Mouse (Mus musculus): ENCODE data around the gene Gm11032. TPM values are rescaled to one million over a fixed set of nuclear protein-coding genes. Genes with fewer than 3 reads are reported as not detected.

The Gm11032 gene
- polyA plus RNA-seq, 1 experiment from 2014 or later, result not detected

DNA sequence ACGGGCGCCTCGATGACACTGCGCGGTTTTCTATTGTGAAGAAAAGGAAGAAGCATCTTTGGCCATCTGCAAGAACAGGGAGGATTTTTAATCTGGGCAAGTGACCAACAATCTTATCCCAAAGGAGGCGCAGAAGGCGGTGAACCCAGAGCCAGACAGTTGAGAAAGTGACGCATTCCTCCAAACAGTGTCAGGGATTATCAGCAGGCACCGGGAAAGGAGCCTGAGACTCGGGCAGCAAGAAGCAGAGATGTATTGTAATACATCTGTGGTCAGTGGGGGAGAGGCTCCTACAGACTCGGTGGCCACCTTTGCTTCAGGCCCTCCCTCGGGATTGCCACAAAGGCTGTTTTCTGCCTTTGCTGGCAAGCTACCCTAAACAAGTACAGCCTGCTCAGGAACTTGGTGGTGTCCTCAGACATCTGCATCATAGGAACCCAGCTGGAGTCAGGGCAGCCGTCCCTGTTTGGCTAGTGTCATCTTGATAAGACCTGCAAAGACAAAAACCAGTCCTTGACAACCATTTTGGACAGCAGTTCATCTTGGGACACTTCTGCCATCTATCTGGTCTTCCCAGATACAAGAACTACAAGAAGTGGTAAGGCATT, 738 bp downstream of the Gm11032 start:
- ATAC-seq, result no peak
- Histone ChIP-seq H3K27me3 (ENCODE audit: control insufficient read depth, insufficient read depth, low read depth, low read length) (no peaks in the 10 kb centered on the region), H3K9ac (ENCODE audit: low read depth, low read length) (no peak overlapping the region), H3K36me3 (ENCODE audit: control insufficient read depth, insufficient read depth, low read length) (no peaks in the 10 kb centered on the region), H3K4me1 (ENCODE audit: control insufficient read depth, insufficient read depth, low read length) (no peaks in the 10 kb centered on the region), H3K27ac (ENCODE audit: low read length) (no peak overlapping the region), H3K9me3 (replicated peaks; ENCODE audit: control insufficient read depth, low read length, poor library complexity, severe bottlenecking) (no peaks in the 10 kb centered on the region), H3K4me3 (ENCODE audit: low read depth, low read length) (no peak overlapping the region), H3K4me2 (ENCODE audit: low read length) (no peak overlapping the region)
- 56% methylated on average over 13 of the region's 13 CpGs for WGBS

- no peaks in the 10 kb centered on the region for H3K36me3 ChIP-seq (ENCODE audit: control insufficient read depth, insufficient read depth, low read length)
- H3K4me2 ChIP-seq (ENCODE audit: low read length), result no peak overlapping the region
- 84% methylated on average over 4 of the region's 4 CpGs for WGBS
- no peak overlapping the region for H3K9ac ChIP-seq (ENCODE audit: low read depth, low read length)
- no peaks in the 10 kb centered on the region for H3K9me3 ChIP-seq (replicated peaks; ENCODE audit: control insufficient read depth, low read length, poor library complexity, severe bottlenecking)
- H3K27me3 ChIP-seq (ENCODE audit: control insufficient read depth, insufficient read depth, low read depth, low read length), result no peaks in the 10 kb centered on the region
- H3K27ac ChIP-seq (ENCODE audit: low read length), result no peak overlapping the region
- no peaks in the 10 kb centered on the region for H3K4me1 ChIP-seq (ENCODE audit: control insufficient read depth, insufficient read depth, low read length)
- ATAC-seq, result no peak
- H3K4me3 ChIP-seq (ENCODE audit: low read depth, low read length), result no peak overlapping the region
These were observed 2.0 kb downstream of the Gm11032 start for GRCm38 (mm10) chr11:4621866-4622265.

- H3K9ac ChIP-seq (ENCODE audit: low read depth, low read length), result no peak overlapping the region
- no peak for ATAC-seq
- no peak overlapping the region for H3K4me2 ChIP-seq (ENCODE audit: low read length)
- H3K9me3 ChIP-seq (replicated peaks; ENCODE audit: control insufficient read depth, low read length, poor library complexity, severe bottlenecking), result no peaks in the 10 kb centered on the region
- H3K4me1 ChIP-seq (ENCODE audit: control insufficient read depth, insufficient read depth, low read length), result no peaks in the 10 kb centered on the region
- WGBS, result 73% methylated on average over 7 of the region's 7 CpGs
- H3K36me3 ChIP-seq (ENCODE audit: control insufficient read depth, insufficient read depth, low read length), result no peaks in the 10 kb centered on the region
- no peaks in the 10 kb centered on the region for H3K27me3 ChIP-seq (ENCODE audit: control insufficient read depth, insufficient read depth, low read depth, low read length)
- no peak overlapping the region for H3K4me3 ChIP-seq (ENCODE audit: low read depth, low read length)
- H3K27ac ChIP-seq (ENCODE audit: low read length), result no peak overlapping the region
These were observed 2.6 kb downstream of the Gm11032 start for GRCm38 (mm10) chr11:4622442-4622986.

DNA sequence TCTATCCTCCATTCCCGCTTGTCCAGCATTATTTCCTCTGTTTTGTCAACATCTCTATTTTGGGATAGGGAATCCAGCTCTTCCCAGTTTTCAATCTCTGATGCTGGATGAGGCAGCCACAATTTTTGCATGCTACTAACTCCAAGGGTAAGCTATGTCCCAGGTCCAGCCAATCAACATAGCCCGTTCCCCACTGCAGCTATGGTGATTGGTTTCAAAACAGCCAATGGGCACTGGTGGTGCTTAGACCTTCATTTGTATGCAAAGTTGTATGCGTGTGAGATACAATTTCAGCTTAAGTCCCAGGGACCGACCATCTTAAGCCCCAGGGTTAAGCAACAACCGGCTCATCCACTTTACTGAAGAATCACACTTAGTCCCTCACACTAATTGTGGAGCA, 3.1 kb downstream of the Gm11032 start:
- H3K27ac ChIP-seq (ENCODE audit: low read length), result no peak overlapping the region
- no peak overlapping the region for H3K9ac ChIP-seq (ENCODE audit: low read depth, low read length)
- no peaks in the 10 kb centered on the region for H3K27me3 ChIP-seq (ENCODE audit: control insufficient read depth, insufficient read depth, low read depth, low read length)
- no peaks in the 10 kb centered on the region for H3K36me3 ChIP-seq (ENCODE audit: control insufficient read depth, insufficient read depth, low read length)
- no peak for ATAC-seq
- no peak overlapping the region for H3K4me3 ChIP-seq (ENCODE audit: low read depth, low read length)
- H3K4me1 ChIP-seq (ENCODE audit: control insufficient read depth, insufficient read depth, low read length), result no peaks in the 10 kb centered on the region
- no peaks in the 10 kb centered on the region for H3K9me3 ChIP-seq (replicated peaks; ENCODE audit: control insufficient read depth, low read length, poor library complexity, severe bottlenecking)
- no peak overlapping the region for H3K4me2 ChIP-seq (ENCODE audit: low read length)
- 44% methylated on average over 5 of the region's 5 CpGs for WGBS

GRCm38 (mm10) chr11:4625931-4626330, 6.1 kb downstream of the Gm11032 start:
- Histone ChIP-seq H3K27ac (ENCODE audit: low read length) (no peak overlapping the region), H3K4me3 (ENCODE audit: low read depth, low read length) (no peak overlapping the region), H3K9me3 (replicated peaks; ENCODE audit: control insufficient read depth, low read length, poor library complexity, severe bottlenecking) (no peaks in the 10 kb centered on the region), H3K4me2 (ENCODE audit: low read length) (no peak overlapping the region), H3K27me3 (ENCODE audit: control insufficient read depth, insufficient read depth, low read depth, low read length) (no peaks in the 10 kb centered on the region), H3K4me1 (ENCODE audit: control insufficient read depth, insufficient read depth, low read length) (no peaks in the 10 kb centered on the region), H3K9ac (ENCODE audit: low read depth, low read length) (no peak overlapping the region), H3K36me3 (ENCODE audit: control insufficient read depth, insufficient read depth, low read length) (no peaks in the 10 kb centered on the region)
- 62% methylated on average over 7 of the region's 7 CpGs for WGBS
- no peak for ATAC-seq

GRCm38 (mm10) chr11:4627636-4628035, 7.8 kb downstream of the Gm11032 start:
- Histone ChIP-seq H3K4me1 (ENCODE audit: control insufficient read depth, insufficient read depth, low read length) (no peaks in the 10 kb centered on the region), H3K9ac (ENCODE audit: low read depth, low read length) (no peak overlapping the region), H3K4me2 (ENCODE audit: low read length) (no peak overlapping the region), H3K27me3 (ENCODE audit: control insufficient read depth, insufficient read depth, low read depth, low read length) (no peaks in the 10 kb centered on the region), H3K36me3 (ENCODE audit: control insufficient read depth, insufficient read depth, low read length) (no peaks in the 10 kb centered on the region), H3K4me3 (ENCODE audit: low read depth, low read length) (no peak overlapping the region), H3K9me3 (replicated peaks; ENCODE audit: control insufficient read depth, low read length, poor library complexity, severe bottlenecking) (no peaks in the 10 kb centered on the region), H3K27ac (ENCODE audit: low read length) (no peak overlapping the region)
- no peak for ATAC-seq
- 67% methylated on average over 7 of the region's 7 CpGs for WGBS

DNA sequence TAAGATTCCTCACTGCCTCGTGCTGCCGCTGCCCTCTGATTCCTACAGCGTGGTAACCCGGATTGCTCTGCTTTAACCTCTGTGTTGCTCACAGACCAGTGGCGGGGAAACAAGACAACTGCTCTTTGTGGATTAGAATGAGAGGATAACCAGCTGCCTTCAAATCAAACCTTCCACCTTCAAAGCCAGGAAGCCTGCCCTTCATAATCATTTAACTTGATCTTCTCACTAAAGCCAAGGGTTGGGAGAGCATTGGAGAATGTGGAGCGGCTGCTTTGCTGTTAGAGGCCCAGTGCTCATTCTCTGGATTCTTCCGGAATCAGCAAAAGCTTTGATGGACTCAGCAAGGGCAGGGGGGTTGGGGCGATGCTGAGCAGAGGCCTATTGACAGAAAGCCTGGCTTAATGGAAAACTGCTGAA, 10.0 kb downstream of the Gm11032 start:
- Histone ChIP-seq H3K9ac (ENCODE audit: low read depth, low read length) (no peak overlapping the region), H3K27ac (ENCODE audit: low read length) (0 out of 2 replicates have a peak overlapping the region, but pooled peaks have one; percentile 10), H3K4me3 (ENCODE audit: low read depth, low read length) (no peak overlapping the region), H3K4me1 (ENCODE audit: control insufficient read depth, insufficient read depth, low read length) (no peaks in the 10 kb centered on the region), H3K4me2 (ENCODE audit: low read length) (no peak overlapping the region), H3K9me3 (replicated peaks; ENCODE audit: control insufficient read depth, low read length, poor library complexity, severe bottlenecking) (no peaks in the 10 kb centered on the region), H3K27me3 (ENCODE audit: control insufficient read depth, insufficient read depth, low read depth, low read length) (no peaks in the 10 kb centered on the region), H3K36me3 (ENCODE audit: control insufficient read depth, insufficient read depth, low read length) (no peaks in the 10 kb centered on the region)
- 24% methylated on average over 8 of the region's 8 CpGs for WGBS
- ATAC-seq, result no peak

GRCm38 (mm10) chr11:4633420-4633819, 13.6 kb downstream of the Gm11032 start:
- ATAC-seq, result no peak
- no peaks in the 10 kb centered on the region for H3K27me3 ChIP-seq (ENCODE audit: control insufficient read depth, insufficient read depth, low read depth, low read length)
- H3K4me3 ChIP-seq (ENCODE audit: low read depth, low read length), result no peak overlapping the region
- H3K4me1 ChIP-seq (ENCODE audit: control insufficient read depth, insufficient read depth, low read length), result peaks cover 3% of the 10 kb centered on the region
- H3K27ac ChIP-seq (ENCODE audit: low read length), result no peak overlapping the region
- H3K4me2 ChIP-seq (ENCODE audit: low read length), result no peak overlapping the region
- WGBS, result 55% methylated on average over 2 of the region's 2 CpGs
- no peak overlapping the region for H3K9ac ChIP-seq (ENCODE audit: low read depth, low read length)
- H3K9me3 ChIP-seq (replicated peaks; ENCODE audit: control insufficient read depth, low read length, poor library complexity, severe bottlenecking), result no peaks in the 10 kb centered on the region
- no peaks in the 10 kb centered on the region for H3K36me3 ChIP-seq (ENCODE audit: control insufficient read depth, insufficient read depth, low read length)

DNA sequence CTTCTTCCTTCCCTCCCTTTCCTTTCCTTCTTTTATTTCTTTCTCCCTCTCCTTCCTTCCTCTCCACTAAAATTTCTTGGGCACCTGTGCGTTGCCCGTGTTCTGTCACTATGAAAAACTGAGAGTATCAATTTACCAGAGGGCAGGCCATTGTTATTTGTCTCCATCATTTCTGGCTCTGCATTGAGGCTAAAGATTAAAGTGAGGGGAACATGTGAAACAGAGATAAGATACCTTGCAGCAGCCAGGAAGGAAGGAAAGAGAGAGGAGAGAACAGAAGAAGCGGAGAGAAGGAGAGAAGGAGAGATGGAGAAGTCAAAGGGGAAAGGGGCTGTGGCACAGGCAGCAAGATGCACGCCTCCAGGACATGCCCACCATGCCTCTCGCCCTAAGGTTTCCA, 14.5 kb downstream of the Gm11032 start:
- no peaks in the 10 kb centered on the region for H3K27me3 ChIP-seq (ENCODE audit: control insufficient read depth, insufficient read depth, low read depth, low read length)
- no peak overlapping the region for H3K27ac ChIP-seq (ENCODE audit: low read length)
- no peaks in the 10 kb centered on the region for H3K9me3 ChIP-seq (replicated peaks; ENCODE audit: control insufficient read depth, low read length, poor library complexity, severe bottlenecking)
- ATAC-seq, result no peak
- no peak overlapping the region for H3K9ac ChIP-seq (ENCODE audit: low read depth, low read length)
- no peaks in the 10 kb centered on the region for H3K36me3 ChIP-seq (ENCODE audit: control insufficient read depth, insufficient read depth, low read length)
- WGBS, result 82% methylated on average over 5 of the region's 5 CpGs
- no peak overlapping the region for H3K4me3 ChIP-seq (ENCODE audit: low read depth, low read length)
- no peak overlapping the region for H3K4me2 ChIP-seq (ENCODE audit: low read length)
- H3K4me1 ChIP-seq (ENCODE audit: control insufficient read depth, insufficient read depth, low read length), result peaks cover 10% of the 10 kb centered on the region

All from midbrain, embryonic 16.5 days (tissue).